Mouse (Mus musculus): ENCODE measurements around the gene Rnf150. TPM values are rescaled to one million over a fixed set of nuclear protein-coding genes. Genes with fewer than 3 reads are reported as not detected.
A peak's percentile ranks its signal among the peaks of the same experiment; 100 is the strongest.

Rnf150 gene
- total and polyA plus RNA-seq, 3 experiments, result not detected

- H3K4me3 ChIP-seq (ENCODE audit: control insufficient read depth in 1 of 2, insufficient read depth in 1 of 2, low read depth in 2 of 2, low read length in 2 of 2), result no peak overlapping the region
- H3K36me3 ChIP-seq (ENCODE audit: control insufficient read depth in 1 of 2, insufficient read depth in 2 of 2, low read length in 2 of 2), result peaks cover 0 to 18% of the 10 kb centered on the region in 2 experiments; a peak in 2 of 4 replicates
- DNase-seq (ENCODE audit: low read depth, low spot score), result peak; percentile 64
- H3K79me2 ChIP-seq (ENCODE audit: control insufficient read depth, insufficient read depth, low read length, poor library complexity), result no peaks in the 10 kb centered on the region
- H3K9ac ChIP-seq (ENCODE audit: control insufficient read depth, low read depth, low read length, poor library complexity, severe bottlenecking), result no peak overlapping the region
- TF ChIP-seq RCOR1 (IDR thresholded peaks at IDR 0.05; ENCODE audit: low read depth, low read length) (0 out of 2 replicates have a peak, but pooled peaks have one; percentile 14), KAT2A (conservative IDR thresholded peaks at IDR 0.05; ENCODE audit: low read depth, low read length) (peak; percentile 41; the same call in 1 of the 2 replicates), GATA1 (IDR thresholded peaks at IDR 0.05; ENCODE audit: low read depth, low read length) (peak; percentile 69), ETS1 (IDR thresholded peaks at IDR 0.05; ENCODE audit: low read depth, low read length) (peak; percentile 66; the same call in 1 of the 2 replicates), TBP (IDR thresholded peaks at IDR 0.05; ENCODE audit: low read depth, low read length) (no peak), UBTF (IDR thresholded peaks at IDR 0.05; ENCODE audit: borderline replicate concordance, insufficient read depth, low read depth, low read length) (no peak), TCF12 (IDR thresholded peaks at IDR 0.05; ENCODE audit: low read depth, low read length) (peak; percentile 65; the same call in 1 of the 2 replicates), EP300 (IDR thresholded peaks at IDR 0.05; ENCODE audit: low read depth in 1 of 2, low read length in 2 of 2) (peak; percentile 48 to 77; a peak in 2 of 4 replicates)
- peaks cover 4 to 8% of the 10 kb centered on the region in 2 experiments for H3K4me1 ChIP-seq (ENCODE audit: control insufficient read depth in 1 of 2, insufficient read depth in 2 of 2, low read length in 2 of 2)
- H3K9me3 ChIP-seq (replicated peaks; ENCODE audit: insufficient read depth, low read length), result no peaks in the 10 kb centered on the region
- no peak overlapping the region for H3K27ac ChIP-seq (ENCODE audit: control insufficient read depth, low read depth, low read length)
- H3K27me3 ChIP-seq (ENCODE audit: control insufficient read depth in 1 of 2, insufficient read depth in 2 of 2, low read length in 2 of 2), result no peaks in the 10 kb centered on the region; a peak in 1 of 4 replicates
Observed at GRCm38 (mm10) chr8:82840963-82841362, 22.2 kb upstream of the Rnf150 start.

- peak; percentile 39 for DNase-seq (ENCODE audit: low read depth, low spot score)
- TF ChIP-seq USF1 (IDR thresholded peaks at IDR 0.05; ENCODE audit: low read depth, low read length) (no peak), ETS1 (IDR thresholded peaks at IDR 0.05; ENCODE audit: low read depth, low read length) (no peak), RAD21 (IDR thresholded peaks at IDR 0.05; ENCODE audit: low read depth, low read length) (peak; percentile 69), E2F4 (IDR thresholded peaks at IDR 0.05; ENCODE audit: borderline replicate concordance, low read depth, low read length) (no peak), NRF1 (IDR thresholded peaks at IDR 0.05; ENCODE audit: insufficient read depth, low read depth, low read length, poor library complexity, severe bottlenecking) (no peak), SMC3 (IDR thresholded peaks at IDR 0.05; ENCODE audit: low read depth, low read length) (peak; percentile 52), KAT2A (conservative IDR thresholded peaks at IDR 0.05; ENCODE audit: low read depth, low read length) (no peak), GABPA (IDR thresholded peaks at IDR 0.05; ENCODE audit: low read depth, low read length) (no peak), MAFK (IDR thresholded peaks at IDR 0.05; ENCODE audit: borderline replicate concordance, low read depth, low read length) (no peak), ZKSCAN1 (IDR thresholded peaks at IDR 0.05; ENCODE audit: low read depth, low read length) (no peak), CTCF (IDR thresholded peaks at IDR 0.05 in 2 of 3, conservative IDR thresholded peaks at IDR 0.05 in 1 of 3; ENCODE audit: control insufficient read depth in 1 of 3, insufficient read depth in 1 of 3, low read depth in 2 of 3, low read length in 3 of 3, poor library complexity in 1 of 3, severe bottlenecking in 1 of 3) (peak; percentile 6 to 53 (median 42); a peak in 4 of 6 replicates), CHD1 (IDR thresholded peaks at IDR 0.05; ENCODE audit: low read depth, low read length) (no peak), TBP (IDR thresholded peaks at IDR 0.05; ENCODE audit: low read depth, low read length) (no peak), POLR2A (IDR thresholded peaks at IDR 0.05; ENCODE audit: control insufficient read depth in 1 of 2, insufficient read depth in 1 of 2, low read depth in 1 of 2, low read length in 2 of 2, poor library complexity in 1 of 2) (no peak), SIN3A (IDR thresholded peaks at IDR 0.05; ENCODE audit: low read length) (no peak), EP300 (IDR thresholded peaks at IDR 0.05; ENCODE audit: low read depth in 1 of 2, low read length in 2 of 2) (no peak), MYB (IDR thresholded peaks at IDR 0.05; ENCODE audit: low read depth, low read length) (no peak), HCFC1 (IDR thresholded peaks at IDR 0.05; ENCODE audit: low read depth, low read length) (no peak), GATA1 (IDR thresholded peaks at IDR 0.05; ENCODE audit: low read depth, low read length) (no peak), MEF2A (IDR thresholded peaks at IDR 0.05; ENCODE audit: extremely low read depth, insufficient replicate concordance, low read depth, low read length, poor library complexity, severe bottlenecking) (no peak), POLR2AphosphoS2 (IDR thresholded peaks at IDR 0.05; ENCODE audit: low read length) (no peak), ZC3H11A (IDR thresholded peaks at IDR 0.05; ENCODE audit: low read depth, low read length) (peak; percentile 44), ZNF384 (IDR thresholded peaks at IDR 0.05; ENCODE audit: low read depth, low read length) (no peak), USF2 (IDR thresholded peaks at IDR 0.05; ENCODE audit: borderline replicate concordance in 1 of 2, insufficient read depth in 1 of 2, low read depth in 1 of 2, low read length in 2 of 2) (no peak), POLR2AphosphoS5 (IDR thresholded peaks at IDR 0.05; ENCODE audit: borderline replicate concordance, low read depth, low read length) (no peak)
- no peaks in the 10 kb centered on the region for H3K9me3 ChIP-seq (replicated peaks; ENCODE audit: insufficient read depth, low read length)
- peaks cover 0 to 21% of the 10 kb centered on the region in 2 experiments; a peak in 2 of 4 replicates for H3K36me3 ChIP-seq (ENCODE audit: control insufficient read depth in 1 of 2, insufficient read depth in 2 of 2, low read length in 2 of 2)
- no peak overlapping the region for H3K27ac ChIP-seq (ENCODE audit: control insufficient read depth, low read depth, low read length)
- H3K79me2 ChIP-seq (ENCODE audit: control insufficient read depth, insufficient read depth, low read length, poor library complexity), result no peaks in the 10 kb centered on the region
- H3K4me1 ChIP-seq (ENCODE audit: control insufficient read depth in 1 of 2, insufficient read depth in 2 of 2, low read length in 2 of 2), result peaks cover 4 to 11% of the 10 kb centered on the region in 2 experiments
- no peak overlapping the region for H3K9ac ChIP-seq (ENCODE audit: control insufficient read depth, low read depth, low read length, poor library complexity, severe bottlenecking)
- H3K27me3 ChIP-seq (ENCODE audit: control insufficient read depth in 1 of 2, insufficient read depth in 2 of 2, low read length in 2 of 2), result no peaks in the 10 kb centered on the region; a peak in 1 of 4 replicates
- H3K4me3 ChIP-seq (ENCODE audit: control insufficient read depth in 1 of 2, insufficient read depth in 1 of 2, low read depth in 2 of 2, low read length in 2 of 2), result no peak overlapping the region
Observed at GRCm38 (mm10) chr8:82841520-82842142, 21.5 kb upstream of the Rnf150 start.

Data from MEL (cell line).